Mouse (Mus musculus) limb, embryonic 10.5 days (tissue): ENCODE measurements at regions not wholly inside any gene's neighbourhood (a gene's known extent, or its start where the extent isn't known, plus 50 kb on each side); places are given as distances from the start of the nearest gene placed in this dataset.

Experiments used
- DNase-seq: peaks from one replicate; pipeline ENCODE4 v3.0.0-alpha.2; 2017; ENCODE audit warnings: low spot score
- H3K27ac ChIP-seq: fragments of 300-500 bp; sonication (generic); 2 replicates; pipeline ENCODE4 v1.5.1; 2016; ENCODE audit warnings: mild to moderate bottlenecking
- H3K27me3 ChIP-seq: fragments of 300-500 bp; sonication (generic); 2 replicates; pipeline ENCODE4 v1.6.1; 2016; ENCODE audit warnings: low read depth, mild to moderate bottlenecking; ENCODE audit not compliant: poor library complexity, severe bottlenecking
- H3K36me3 ChIP-seq: fragments of 300-500 bp; sonication (generic); 2 replicates; pipeline ENCODE4 v1.6.1; 2016; ENCODE audit warnings: mild to moderate bottlenecking, moderate library complexity
- H3K4me1 ChIP-seq: fragments of 300-500 bp; sonication (generic); 2 replicates; pipeline ENCODE4 v1.6.1; 2016
- H3K4me3 ChIP-seq: fragments of 300-500 bp; sonication (generic); 2 replicates; pipeline ENCODE4 v1.5.1; 2016; ENCODE audit warnings: mild to moderate bottlenecking, moderate library complexity
- H3K9me3 ChIP-seq: fragments of 300-500 bp; sonication (generic); replicated peaks from 2 replicates; pipeline ENCODE4 v1.6.1; 2016; ENCODE audit warnings: mild to moderate bottlenecking
- WGBS: fragments of 180-500 bp; shearing (Covaris S2); methylation state at CpG from one replicate; pipeline ENCODE4 v1.1.7; 2016; 5-methylcytosine and 5-hydroxymethylcytosine counted together

DNA sequence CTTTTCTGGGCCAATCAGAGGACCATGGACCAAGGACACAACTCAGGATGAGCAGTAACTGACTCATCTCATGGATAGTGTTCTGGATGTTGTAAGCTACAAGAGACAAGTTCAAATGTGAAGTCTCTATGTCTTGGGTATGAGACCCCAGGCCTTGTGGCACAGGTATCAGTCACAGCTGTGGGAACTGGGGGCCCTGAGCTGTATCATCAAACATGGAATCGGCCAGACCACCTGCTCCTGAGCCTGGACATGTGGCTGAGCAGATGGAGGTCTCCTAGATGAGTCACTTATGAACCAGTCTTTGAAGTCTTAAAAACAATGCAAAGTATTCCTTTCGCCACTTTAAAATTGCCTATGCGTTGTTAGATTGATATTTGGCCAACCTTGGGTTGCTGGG, 432.1 kb downstream of the Rps24 start:
- 92% methylated on average over 3 of the region's 3 CpGs for WGBS
- no peak overlapping the region for H3K27ac ChIP-seq
- H3K36me3 ChIP-seq = no peaks in the 10 kb centered on the region
- H3K9me3 ChIP-seq = no peaks in the 10 kb centered on the region
- H3K4me1 ChIP-seq = peaks cover 13% of the 10 kb centered on the region; the same call in 1 of the 2 replicates
- no peak for DNase-seq
- H3K4me3 ChIP-seq = no peak overlapping the region
- H3K27me3 ChIP-seq = no peaks in the 10 kb centered on the region

DNA sequence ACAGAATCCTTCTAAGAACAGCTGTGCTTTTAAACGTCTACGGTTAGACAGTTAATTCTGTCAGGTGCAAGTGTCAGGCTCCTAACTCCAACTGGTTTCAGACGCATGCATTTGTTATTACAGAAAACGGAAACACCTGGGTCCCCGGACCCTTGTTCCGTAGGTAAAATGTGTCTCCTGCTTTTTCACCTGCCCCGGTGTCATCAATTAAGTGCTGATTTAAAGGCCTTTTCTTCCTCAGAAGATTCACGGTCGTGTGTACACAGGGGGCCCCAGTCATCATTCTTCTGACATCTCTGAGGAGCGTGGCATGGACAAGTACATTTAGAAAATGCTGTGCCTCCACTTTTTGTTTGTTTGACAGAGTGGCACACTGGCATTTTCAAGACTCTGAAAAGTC, 435.1 kb downstream of the Rps24 start:
- no peaks in the 10 kb centered on the region for H3K36me3 ChIP-seq
- peaks cover 32% of the 10 kb centered on the region for H3K4me1 ChIP-seq
- H3K27me3 ChIP-seq = no peaks in the 10 kb centered on the region
- no peak overlapping the region for H3K27ac ChIP-seq
- H3K4me3 ChIP-seq = no peak overlapping the region
- H3K9me3 ChIP-seq = no peaks in the 10 kb centered on the region
- 72% methylated on average over 10 of the region's 10 CpGs for WGBS
- DNase-seq = no peak

DNA sequence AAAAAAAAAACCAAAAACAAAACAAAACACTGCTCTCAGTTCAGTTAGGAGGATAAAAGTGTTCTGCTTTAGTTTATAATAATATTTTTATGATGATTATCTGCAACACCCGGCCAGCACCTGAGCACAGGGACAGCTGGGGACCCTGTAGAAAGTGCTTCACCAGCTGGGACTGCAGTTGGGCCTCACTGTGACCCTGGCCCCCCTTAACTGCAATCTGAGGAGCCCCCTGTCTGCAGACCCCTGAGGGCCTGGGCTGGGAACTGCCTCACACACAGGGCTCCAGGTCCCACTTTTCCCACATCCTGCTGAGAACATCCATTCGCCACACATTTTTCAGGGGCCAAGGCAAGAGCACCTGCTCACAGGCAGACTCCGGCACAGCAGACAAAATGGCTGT, 437.6 kb downstream of the Rps24 start:
- H3K9me3 ChIP-seq = no peaks in the 10 kb centered on the region
- H3K27me3 ChIP-seq = no peaks in the 10 kb centered on the region
- H3K4me1 ChIP-seq = peaks cover 36% of the 10 kb centered on the region
- no peak for DNase-seq
- H3K36me3 ChIP-seq = no peaks in the 10 kb centered on the region
- 86% methylated on average over 3 of the region's 3 CpGs for WGBS
- no peak overlapping the region for H3K4me3 ChIP-seq
- no peak overlapping the region; the same call in 1 of the 2 replicates for H3K27ac ChIP-seq

DNA sequence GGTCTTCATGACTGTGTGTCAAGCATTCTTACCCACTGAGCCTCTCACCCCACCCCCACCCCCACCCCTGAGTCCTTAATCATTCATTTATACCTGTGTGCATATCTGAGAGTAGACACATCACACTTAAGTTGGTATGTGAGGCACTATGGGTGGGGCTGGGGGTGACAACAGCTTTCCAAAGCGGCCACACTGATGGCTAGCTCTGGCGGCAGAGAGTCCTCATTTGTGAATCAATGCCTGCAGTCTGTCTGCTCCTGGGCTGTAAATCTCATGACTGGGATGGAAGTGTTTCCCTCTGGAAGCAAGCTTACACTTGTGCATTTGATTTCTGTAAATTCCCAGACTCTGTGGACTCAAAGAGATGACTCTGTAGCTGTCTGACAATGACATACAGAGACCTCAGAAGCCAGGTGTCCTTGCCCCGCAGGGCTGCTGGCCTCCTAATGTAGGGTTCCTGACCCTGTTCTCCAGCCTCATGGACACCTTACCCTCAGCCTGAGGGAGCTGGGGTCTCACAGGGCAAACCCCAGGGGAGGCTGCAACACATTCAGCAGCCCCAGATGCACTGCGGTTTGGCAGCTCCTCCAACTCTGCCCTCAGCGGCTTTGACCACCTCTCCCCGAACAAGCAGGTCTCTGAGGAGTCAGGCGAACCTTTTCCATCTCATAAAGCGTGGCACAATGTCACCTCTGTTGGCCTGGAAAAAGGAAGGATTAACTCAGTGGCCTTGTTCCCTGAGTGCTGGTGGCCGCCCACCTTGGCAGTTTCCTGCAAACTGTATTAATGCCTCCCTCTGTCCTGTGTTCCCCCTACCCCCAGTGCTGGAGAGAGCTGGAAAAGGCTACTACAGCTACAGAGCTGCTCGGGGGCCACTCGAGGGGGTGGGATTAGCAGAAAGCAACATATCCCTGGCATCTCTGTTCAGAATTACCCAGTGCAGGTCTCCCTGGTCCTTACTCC, 439.4 kb downstream of the Rps24 start:
- 49% methylated on average over 11 of the region's 11 CpGs for WGBS
- DNase-seq = no peak
- H3K27ac ChIP-seq = peak overlapping the region; percentile 74

DNA sequence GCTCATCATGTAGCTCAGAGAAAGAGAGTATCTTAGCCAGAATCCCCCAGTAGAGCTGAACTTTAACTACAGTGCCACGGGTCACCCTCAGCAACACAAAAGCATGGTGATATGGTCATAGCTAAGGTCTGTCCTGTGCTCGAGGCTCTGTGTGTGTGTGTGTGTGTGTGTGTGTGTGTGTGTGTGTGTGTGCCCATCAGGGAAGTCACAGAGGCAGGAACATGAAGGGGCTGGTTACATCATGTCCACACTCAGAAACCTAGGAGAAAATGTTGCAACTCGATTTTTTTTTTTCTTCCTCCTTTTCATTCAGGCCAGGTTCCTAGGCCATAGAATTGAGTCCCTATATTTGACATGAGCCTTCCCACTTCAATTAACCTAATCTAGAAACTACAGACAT, 441.8 kb downstream of the Rps24 start:
- H3K27ac ChIP-seq = no peak overlapping the region
- DNase-seq = no peak
- H3K9me3 ChIP-seq = no peaks in the 10 kb centered on the region
- WGBS = 84% methylated on average over 3 of the region's 3 CpGs
- no peak overlapping the region for H3K4me3 ChIP-seq
- peaks cover 37% of the 10 kb centered on the region for H3K4me1 ChIP-seq
- no peaks in the 10 kb centered on the region for H3K27me3 ChIP-seq
- H3K36me3 ChIP-seq = no peaks in the 10 kb centered on the region

More for the DNA sequence above, 439.4 kb downstream of the Rps24 start:
- Histone ChIP-seq H3K4me3 (no peak overlapping the region), H3K4me1 (peaks cover 48% of the 10 kb centered on the region), H3K9me3 (no peaks in the 10 kb centered on the region), H3K36me3 (no peaks in the 10 kb centered on the region), H3K27me3 (no peaks in the 10 kb centered on the region)

DNA sequence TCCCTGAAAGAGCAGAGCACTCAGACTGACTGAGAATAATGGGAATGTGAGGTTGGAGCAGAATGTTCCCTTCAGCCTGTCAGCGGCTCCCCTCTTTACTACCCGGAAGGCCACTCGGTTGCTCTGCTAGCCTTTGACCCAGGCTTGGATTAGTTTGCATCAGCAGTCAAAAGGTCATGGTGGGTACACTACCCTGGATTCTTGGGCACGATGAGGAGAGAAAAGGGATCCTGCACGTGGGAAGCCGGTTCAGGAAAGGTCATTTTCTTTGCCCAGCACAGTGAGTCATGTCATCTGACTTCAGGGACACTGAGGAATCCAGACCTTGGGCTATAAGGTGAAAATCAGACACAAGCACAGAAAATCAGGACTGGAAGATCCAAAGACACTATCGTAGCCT, 443.3 kb downstream of the Rps24 start:
- H3K4me3 ChIP-seq = no peak overlapping the region
- DNase-seq = no peak
- H3K27me3 ChIP-seq = no peaks in the 10 kb centered on the region
- 33% methylated on average over 7 of the region's 7 CpGs for WGBS
- H3K36me3 ChIP-seq = no peaks in the 10 kb centered on the region
- no peaks in the 10 kb centered on the region for H3K9me3 ChIP-seq
- 0 out of 2 replicates have a peak overlapping the region, but pooled peaks have one; percentile 46 for H3K27ac ChIP-seq
- peaks cover 29% of the 10 kb centered on the region for H3K4me1 ChIP-seq

DNA sequence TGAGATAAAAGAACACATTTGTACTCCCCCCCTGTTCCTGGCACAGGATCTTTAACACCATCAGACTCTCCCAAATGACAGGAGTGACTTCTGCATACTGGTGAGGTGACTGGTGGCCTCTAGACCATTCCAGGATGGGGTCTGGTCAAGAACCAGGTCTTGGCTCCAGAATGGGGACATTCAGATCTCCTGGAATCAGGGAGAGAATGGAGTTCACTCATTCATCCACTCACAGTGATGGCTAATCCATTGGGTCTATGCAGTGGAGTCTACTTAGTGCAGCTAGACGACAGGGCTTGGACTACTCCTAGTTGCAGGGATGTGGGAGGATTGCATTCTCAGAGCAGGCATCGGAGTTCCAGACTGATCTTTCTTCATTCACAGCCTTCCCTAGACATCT, 451.0 kb downstream of the Rps24 start:
- Histone ChIP-seq H3K9me3 (no peaks in the 10 kb centered on the region), H3K4me1 (0 out of 2 replicates have a peak, but pooled peaks cover 5% of the 10 kb centered on the region), H3K27me3 (no peaks in the 10 kb centered on the region), H3K27ac (no peak overlapping the region), H3K36me3 (no peaks in the 10 kb centered on the region), H3K4me3 (no peak overlapping the region)
- 95% methylated on average over 2 of the region's 2 CpGs for WGBS
- DNase-seq = no peak

DNA sequence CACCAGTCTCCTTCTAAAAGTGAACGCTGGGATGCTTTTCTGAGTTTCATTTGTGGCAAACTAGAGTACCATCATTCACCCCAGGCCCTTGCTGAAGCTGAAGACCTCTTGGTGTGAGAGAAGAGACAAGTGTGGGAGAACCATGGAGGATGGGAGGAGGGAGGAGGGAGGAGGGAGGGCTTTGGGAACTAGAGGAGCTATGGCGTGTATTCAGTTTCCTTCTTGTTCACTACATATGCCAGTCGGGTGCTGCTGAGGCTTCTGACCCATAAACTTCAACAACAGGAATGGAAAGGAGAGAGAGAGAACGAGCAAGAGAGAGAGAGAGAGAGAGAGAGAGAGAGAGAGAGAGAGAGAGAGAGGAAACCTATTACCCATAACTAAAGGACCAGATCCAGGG, 452.1 kb downstream of the Rps24 start:
- H3K27ac ChIP-seq = no peak overlapping the region
- no peak for DNase-seq

DNA sequence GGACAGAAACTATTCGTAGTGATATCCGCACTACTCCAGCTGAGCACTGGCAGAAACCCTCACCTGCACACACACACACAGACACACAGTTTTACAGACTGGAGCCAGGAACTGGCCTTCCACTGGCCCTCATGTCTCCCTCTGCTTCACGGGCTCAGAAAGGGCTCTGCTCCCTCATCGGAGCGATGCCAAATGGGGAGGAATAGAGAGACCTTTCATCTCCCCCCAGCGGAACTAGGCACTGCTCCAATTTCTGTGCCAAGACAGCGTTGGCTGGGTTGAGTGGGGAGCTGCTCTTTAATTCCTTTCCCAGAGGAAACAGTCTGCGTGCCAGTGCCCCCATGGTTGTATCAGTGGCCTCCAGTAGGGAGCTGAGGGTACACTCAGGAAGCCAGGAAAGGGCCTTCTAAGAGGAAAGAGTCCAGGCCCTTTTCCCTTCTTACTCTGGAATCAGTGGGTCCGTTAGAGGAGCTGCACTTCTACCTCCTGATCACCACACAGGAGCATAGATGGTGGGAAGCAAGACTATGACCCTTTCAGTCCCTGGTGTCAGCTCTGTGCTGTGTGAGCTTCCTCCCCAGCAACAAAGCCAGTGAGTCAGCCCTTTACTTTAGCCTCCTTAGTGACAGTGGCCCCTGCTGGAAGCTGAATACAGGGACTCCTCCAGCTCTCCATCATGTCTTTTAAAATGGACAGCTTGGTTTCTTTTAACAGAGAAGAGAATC, 452.7 kb downstream of the Rps24 start:
- no peak for DNase-seq

More for the DNA sequence above, 452.1 kb downstream of the Rps24 start:
- Histone ChIP-seq H3K36me3 (no peaks in the 10 kb centered on the region), H3K4me1 (0 out of 2 replicates have a peak, but pooled peaks cover 5% of the 10 kb centered on the region), H3K4me3 (no peak overlapping the region), H3K27me3 (no peaks in the 10 kb centered on the region), H3K9me3 (no peaks in the 10 kb centered on the region)
- 80% methylated on average over 4 of the region's 4 CpGs for WGBS

DNA sequence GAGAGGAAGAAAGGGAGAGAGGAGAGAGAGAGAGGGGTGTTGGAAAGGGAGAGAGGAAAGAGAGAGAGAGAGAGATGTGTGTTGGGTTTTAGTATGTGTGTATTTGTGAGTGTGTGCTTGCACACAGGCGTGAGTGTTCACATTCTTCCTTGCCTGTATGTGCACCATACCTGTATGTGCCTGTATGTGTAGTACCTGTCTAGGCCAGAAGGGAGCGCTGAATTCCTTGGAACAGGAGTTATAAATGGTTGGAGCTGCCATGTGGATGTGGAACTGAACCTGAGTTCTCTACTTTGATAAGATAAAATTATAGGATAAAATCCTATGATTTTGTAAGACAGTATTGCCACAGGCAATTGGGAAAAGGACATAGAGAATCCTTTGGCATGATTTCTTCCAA, 458.8 kb downstream of the Rps24 start:
- no peaks in the 10 kb centered on the region for H3K27me3 ChIP-seq
- H3K9me3 ChIP-seq = no peaks in the 10 kb centered on the region
- H3K4me1 ChIP-seq = no peaks in the 10 kb centered on the region
- H3K4me3 ChIP-seq = no peak overlapping the region
- no peaks in the 10 kb centered on the region for H3K36me3 ChIP-seq
- 43% methylated on average over 2 of the region's 2 CpGs for WGBS
- no peak for DNase-seq
- H3K27ac ChIP-seq = no peak overlapping the region

More for the DNA sequence above, 452.7 kb downstream of the Rps24 start:
- 79% methylated on average over 9 of the region's 9 CpGs for WGBS
- no peak overlapping the region for H3K4me3 ChIP-seq
- H3K27ac ChIP-seq = peak overlapping the region; percentile 37
- H3K9me3 ChIP-seq = no peaks in the 10 kb centered on the region
- no peaks in the 10 kb centered on the region for H3K27me3 ChIP-seq
- no peaks in the 10 kb centered on the region for H3K36me3 ChIP-seq
- 0 out of 2 replicates have a peak, but pooled peaks cover 5% of the 10 kb centered on the region for H3K4me1 ChIP-seq

DNA sequence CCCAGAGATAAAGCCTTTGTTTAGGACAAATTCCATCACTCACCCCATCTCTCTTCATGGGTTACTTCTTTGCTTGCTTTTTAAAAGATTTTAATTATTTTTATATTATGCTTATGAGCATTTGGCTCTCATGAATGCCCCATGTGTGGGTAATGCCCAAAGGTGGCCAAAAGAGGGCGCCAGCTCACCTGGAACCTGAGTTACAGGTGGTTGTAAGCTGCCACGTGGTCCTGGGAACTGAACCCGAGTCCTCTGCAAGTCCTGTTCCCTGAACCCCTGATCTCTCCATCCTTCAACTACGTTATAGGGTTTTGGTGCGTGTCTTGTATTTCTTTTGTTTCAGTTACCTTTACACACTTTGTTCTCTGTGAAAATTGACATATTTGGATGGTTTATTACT, 460.2 kb downstream of the Rps24 start:
- Histone ChIP-seq H3K4me3 (no peak overlapping the region), H3K9me3 (no peaks in the 10 kb centered on the region), H3K27me3 (no peaks in the 10 kb centered on the region), H3K27ac (no peak overlapping the region), H3K4me1 (no peaks in the 10 kb centered on the region), H3K36me3 (no peaks in the 10 kb centered on the region)
- 87% methylated on average over 5 of the region's 5 CpGs for WGBS
- peak; percentile 14 for DNase-seq

DNA sequence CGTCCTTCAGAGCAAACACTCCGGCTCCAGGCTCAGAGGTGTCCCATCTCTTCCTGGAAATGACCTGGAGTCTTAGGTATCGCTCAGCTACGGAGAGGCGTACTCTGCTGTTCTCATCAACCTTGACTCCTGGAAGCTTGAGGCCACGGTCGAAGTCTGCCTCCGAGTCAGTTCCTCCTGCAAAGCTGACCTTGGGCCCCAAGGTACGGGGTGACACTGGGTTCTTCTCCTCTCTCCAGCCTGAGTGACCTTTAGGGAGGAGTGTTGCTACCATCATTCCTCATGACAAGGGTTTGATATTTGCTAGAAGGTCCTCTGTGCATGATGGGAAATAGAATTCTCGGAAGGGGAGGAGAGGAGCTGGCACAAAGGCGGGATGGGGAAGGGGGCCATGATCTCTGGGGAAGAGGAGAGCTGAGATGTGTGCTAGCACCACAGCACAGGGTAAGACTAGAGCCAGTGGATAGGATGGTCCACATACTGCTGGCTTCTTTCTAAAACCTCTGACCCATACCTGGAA, 469.0 kb downstream of the Rps24 start:
- Histone ChIP-seq H3K4me1 (peaks cover 20% of the 10 kb centered on the region), H3K36me3 (no peaks in the 10 kb centered on the region), H3K27me3 (no peaks in the 10 kb centered on the region), H3K4me3 (no peak overlapping the region), H3K9me3 (no peaks in the 10 kb centered on the region), H3K27ac (peak overlapping the region; percentile 22; the same call in 1 of the 2 replicates)
- no peak for DNase-seq
- 88% methylated on average over 11 of the region's 11 CpGs for WGBS
